Mouse (Mus musculus) midbrain, embryonic 11.5 days (tissue): ENCODE measurements around the gene Skor1. TPM values are rescaled to one million over a fixed set of nuclear protein-coding genes. Genes with fewer than 3 reads are reported as not detected.

Experiments
- ATAC-seq: fragments of 200-750 bp; cut with Nextera tagmentation; 2 replicates; pipeline ENCODE4 v1.8.0; 2017; ENCODE audit warnings: moderate TSS enrichment, moderate library complexity; ENCODE audit not compliant: low FRiP score
- DNase-seq: peaks from one replicate; pipeline ENCODE4 v3.0.0; 2015; ENCODE audit warnings: low spot score; ENCODE audit errors: missing footprints
- H3K27ac ChIP-seq: fragments of 300-500 bp; sonication (generic); 2 replicates; pipeline ENCODE4 v1.5.1; 2014; ENCODE audit warnings: low read depth, low read length
- H3K27me3 ChIP-seq: fragments of 300-500 bp; sonication (generic); 2 replicates; pipeline ENCODE4 v1.6.1; 2014; ENCODE audit warnings: mild to moderate bottlenecking, low read length, moderate library complexity, mixed read lengths; ENCODE audit not compliant: control insufficient read depth, insufficient read depth
- H3K36me3 ChIP-seq: fragments of 300-500 bp; sonication (generic); 2 replicates; pipeline ENCODE4 v1.6.1; 2014; ENCODE audit warnings: mild to moderate bottlenecking, low read length, moderate library complexity, mixed read lengths; ENCODE audit not compliant: control insufficient read depth, insufficient read depth
- H3K4me1 ChIP-seq: fragments of 300-500 bp; sonication (generic); 2 replicates; pipeline ENCODE4 v1.6.1; 2014; ENCODE audit warnings: low read length; ENCODE audit not compliant: control insufficient read depth, insufficient read depth
- H3K4me2 ChIP-seq: fragments of 300-500 bp; sonication (generic); 2 replicates; pipeline ENCODE4 v1.6.1; 2014; ENCODE audit warnings: mild to moderate bottlenecking, moderate library complexity
- H3K4me3 ChIP-seq: fragments of 300-500 bp; sonication (generic); 2 replicates; pipeline ENCODE4 v1.5.1; 2014; ENCODE audit warnings: low read depth, low read length
- H3K9ac ChIP-seq: fragments of 300-500 bp; sonication (generic); 2 replicates; pipeline ENCODE4 v1.6.1; 2014; ENCODE audit warnings: low read length
- H3K9me3 ChIP-seq: fragments of 300-500 bp; sonication (generic); 2 replicates; pipeline ENCODE4 v1.6.1; 2016; ENCODE audit warnings: low read length; ENCODE audit not compliant: control insufficient read depth
- WGBS: fragments of 180-500 bp; shearing (Covaris S2); extraction: QIAGEN DNeasy Blood & Tissue Kit; methylation state at CpG from one replicate; pipeline ENCODE4 v1.1.7; 2014; 5-methylcytosine and 5-hydroxymethylcytosine counted together
- polyA plus RNA-seq: library from polyadenylated mRNA; unstranded; fragments of >200 nt; fragmentation: Nextera tagmentation; extraction: Ambion mirVana; gene quantifications from 2 replicates; pipeline ENCODE4 v1.2.1, GENCODE M21; 2014

The Skor1 gene
- polyA plus RNA-seq, 1 experiment from 2014 or later: 0.05 TPM

DNA sequence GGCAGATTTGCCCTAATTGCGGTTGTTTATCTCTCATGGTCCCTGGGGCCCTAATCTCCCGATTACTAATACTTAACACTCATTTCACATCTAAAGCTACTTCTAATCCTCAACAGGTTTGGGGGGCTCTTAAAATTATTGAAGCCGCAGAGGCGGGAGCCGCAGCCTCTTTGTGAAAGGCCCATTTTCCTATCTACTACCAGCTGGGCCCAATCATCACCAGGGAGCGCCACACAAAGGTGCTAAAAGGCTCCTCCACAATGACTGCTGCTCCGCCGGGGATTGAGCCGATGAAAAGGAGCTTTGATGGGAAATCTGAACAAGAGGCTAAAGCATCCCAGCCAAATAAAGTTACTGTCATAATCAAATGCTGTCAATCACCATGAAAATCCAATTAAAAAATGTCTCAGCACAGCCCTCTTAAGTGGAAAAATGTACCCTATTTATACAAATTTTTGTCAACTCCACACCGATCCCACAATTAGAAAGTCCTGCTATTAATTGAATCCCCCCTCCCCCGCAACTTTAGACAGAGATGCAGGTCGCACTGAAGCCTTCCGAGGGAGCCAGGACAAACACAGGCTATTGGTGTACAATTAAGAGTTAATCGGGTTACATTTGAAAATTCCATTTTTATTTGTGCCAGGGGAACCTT lies 33.7 kb upstream of the Skor1 start:
- Histone ChIP-seq H3K4me3 (no peak overlapping the region), H3K36me3 (no peaks in the 10 kb centered on the region), H3K4me2 (peak overlapping the region; percentile 19; the same call in 1 of the 2 replicates), H3K27ac (peak overlapping the region; percentile 30), H3K4me1 (peaks cover 39% of the 10 kb centered on the region), H3K9ac (peak overlapping the region; percentile 38; the same call in 1 of the 2 replicates), H3K27me3 (peaks cover 28% of the 10 kb centered on the region), H3K9me3 (no peaks in the 10 kb centered on the region)
- 7% methylated on average over 14 of the region's 14 CpGs for WGBS
- DNase-seq: peak; percentile 94
- ATAC-seq: peak; percentile 73

DNA sequence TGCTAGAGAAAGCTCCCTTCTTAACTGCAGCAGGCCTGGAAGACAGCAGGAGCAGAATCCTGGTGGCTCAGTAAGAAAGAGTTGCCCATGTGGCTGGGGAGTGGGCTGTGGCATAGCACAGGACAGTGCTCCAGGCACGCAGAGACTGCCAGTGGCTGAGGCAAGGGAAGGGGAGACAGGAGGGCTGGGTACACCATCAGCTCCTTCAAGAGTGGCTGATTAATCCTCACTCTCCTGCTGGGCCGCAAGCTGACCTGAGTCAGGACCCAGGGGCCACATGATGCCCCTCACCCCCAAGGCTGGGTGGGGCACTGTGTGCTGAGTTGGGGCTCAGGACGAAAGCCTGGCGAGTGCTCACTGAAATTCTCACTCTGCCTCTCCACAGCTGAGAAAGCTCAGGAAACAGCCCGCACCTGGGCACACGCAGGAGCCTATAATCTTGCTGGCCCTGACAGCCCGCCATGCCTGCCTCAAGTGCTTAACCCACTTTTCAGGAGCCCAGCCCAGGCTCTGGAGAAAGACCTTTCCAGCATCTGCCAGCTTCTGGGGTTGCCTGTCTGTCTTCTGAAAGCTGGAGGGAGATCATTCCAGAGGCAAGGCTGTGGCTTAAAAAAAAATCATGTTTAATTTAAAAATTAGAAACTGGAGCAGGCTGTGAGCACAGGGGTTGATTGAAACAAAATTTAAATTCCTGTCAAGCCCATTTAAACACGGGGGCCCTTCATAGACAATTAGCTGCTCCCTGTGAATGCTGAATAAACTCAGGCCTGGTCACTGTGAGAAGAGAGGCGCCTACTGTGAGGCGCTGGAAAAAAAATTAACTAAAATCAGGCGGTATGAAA lies 32.8 kb upstream of the Skor1 start:
- Histone ChIP-seq H3K27me3 (peaks cover 28% of the 10 kb centered on the region), H3K9ac (peak overlapping the region; percentile 38; the same call in 1 of the 2 replicates), H3K9me3 (no peaks in the 10 kb centered on the region), H3K4me2 (peak overlapping the region; percentile 13; the same call in 1 of the 2 replicates), H3K27ac (peak overlapping the region; percentile 30), H3K4me1 (peaks cover 35% of the 10 kb centered on the region), H3K4me3 (no peak overlapping the region), H3K36me3 (no peaks in the 10 kb centered on the region)
- ATAC-seq (no peak), DNase-seq (peak; percentile 90)
- 21% methylated on average over 11 of the region's 11 CpGs for WGBS

DNA sequence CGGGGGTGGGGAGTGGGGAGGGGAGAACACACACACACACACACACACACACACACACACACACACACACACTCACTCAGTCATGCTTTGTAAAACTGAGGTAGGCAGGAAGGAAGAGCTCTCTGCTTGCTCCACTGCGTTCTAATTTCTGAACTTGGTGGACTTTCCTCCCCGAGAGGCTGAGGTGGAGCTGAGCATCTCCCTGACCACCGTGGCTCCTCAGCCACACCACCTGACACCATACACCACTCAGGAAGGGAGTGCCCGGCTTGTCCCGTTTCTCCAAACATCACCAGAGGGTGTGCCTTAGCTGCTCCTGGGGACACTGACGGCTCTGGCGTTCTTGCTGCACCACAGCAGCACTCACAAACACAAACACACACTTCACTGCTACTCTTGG lies 29.5 kb upstream of the Skor1 start:
- ATAC-seq: no peak
- Histone ChIP-seq H3K36me3 (no peaks in the 10 kb centered on the region), H3K9ac (no peak overlapping the region), H3K27me3 (peaks cover 13% of the 10 kb centered on the region), H3K4me3 (no peak overlapping the region), H3K27ac (no peak overlapping the region), H3K4me2 (no peak overlapping the region), H3K4me1 (peaks cover 33% of the 10 kb centered on the region), H3K9me3 (no peaks in the 10 kb centered on the region)
- DNase-seq: no peak
- 92% methylated on average over 8 of the region's 8 CpGs for WGBS

DNA sequence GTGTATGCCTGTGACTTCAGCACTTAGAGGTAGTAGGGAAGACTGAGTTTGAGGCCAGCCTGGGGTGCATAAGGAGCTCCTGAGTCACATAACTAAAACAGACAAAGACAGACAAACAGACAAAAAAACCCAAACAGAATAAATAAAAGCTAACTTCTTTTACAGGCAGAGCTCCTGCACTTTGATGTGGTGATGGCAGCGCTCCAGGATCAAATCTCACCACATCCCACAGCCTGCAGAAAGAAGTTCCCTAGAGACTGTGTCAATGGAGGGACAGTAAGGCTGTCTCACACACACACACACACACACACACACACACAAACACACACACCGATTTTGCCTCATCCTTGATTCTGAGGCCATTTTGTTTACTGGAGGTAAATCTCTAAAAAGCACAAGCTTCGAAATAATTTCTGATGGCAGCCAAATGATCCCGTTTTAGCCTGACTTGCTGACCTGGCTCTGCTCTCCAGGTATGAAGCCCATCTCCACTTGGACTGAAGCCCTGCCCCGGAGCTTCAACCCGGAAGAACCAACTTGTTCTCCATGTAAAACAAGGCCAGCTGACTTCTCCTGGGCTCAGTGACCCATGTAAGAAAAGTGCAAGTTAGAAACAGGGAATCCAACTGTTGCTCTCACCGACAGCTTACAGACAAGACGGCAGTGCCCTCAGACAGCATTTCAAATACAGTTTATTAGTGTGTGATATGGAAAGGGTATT lies 25.4 kb upstream of the Skor1 start:
- ATAC-seq (no peak), DNase-seq (no peak)
- peaks cover 9% of the 10 kb centered on the region for H3K4me1 ChIP-seq
- 0 out of 2 replicates have a peak, but pooled peaks cover 2% of the 10 kb centered on the region for H3K27me3 ChIP-seq
- no peaks in the 10 kb centered on the region for H3K36me3 ChIP-seq
- no peak overlapping the region for H3K4me3 ChIP-seq
- 80% methylated on average over 8 of the region's 8 CpGs for WGBS
- H3K9ac ChIP-seq: no peak overlapping the region
- no peak overlapping the region for H3K4me2 ChIP-seq
- no peak overlapping the region for H3K27ac ChIP-seq
- H3K9me3 ChIP-seq: peaks cover 1% of the 10 kb centered on the region; the same call in 1 of the 2 replicates

DNA sequence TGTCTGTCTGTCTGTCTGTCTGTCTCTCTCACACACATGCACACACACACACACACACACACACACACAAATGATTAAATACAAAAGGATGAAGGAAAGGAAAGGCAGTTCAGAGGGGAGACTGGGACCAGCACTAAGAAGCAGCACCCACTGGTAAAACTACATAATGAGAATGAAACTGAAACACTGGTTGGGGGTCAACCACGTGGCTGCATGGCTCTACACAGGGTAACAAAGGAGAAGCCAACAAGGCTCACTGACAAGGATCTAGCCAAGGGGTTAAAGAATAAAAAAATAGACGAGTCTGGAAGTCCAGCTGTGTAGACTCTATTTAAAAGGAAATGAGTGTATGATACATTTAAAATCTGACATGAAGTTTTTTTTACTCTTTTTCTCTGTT lies 23.2 kb upstream of the Skor1 start:
- no peaks in the 10 kb centered on the region for H3K27me3 ChIP-seq
- H3K9me3 ChIP-seq: peaks cover 3% of the 10 kb centered on the region; the same call in 1 of the 2 replicates
- ATAC-seq (no peak), DNase-seq (no peak)
- 39% methylated on average over 2 of the region's 2 CpGs for WGBS
- no peak overlapping the region for H3K27ac ChIP-seq
- peaks cover 7% of the 10 kb centered on the region for H3K4me1 ChIP-seq
- no peaks in the 10 kb centered on the region for H3K36me3 ChIP-seq
- no peak overlapping the region for H3K4me2 ChIP-seq
- H3K9ac ChIP-seq: no peak overlapping the region
- no peak overlapping the region for H3K4me3 ChIP-seq

DNA sequence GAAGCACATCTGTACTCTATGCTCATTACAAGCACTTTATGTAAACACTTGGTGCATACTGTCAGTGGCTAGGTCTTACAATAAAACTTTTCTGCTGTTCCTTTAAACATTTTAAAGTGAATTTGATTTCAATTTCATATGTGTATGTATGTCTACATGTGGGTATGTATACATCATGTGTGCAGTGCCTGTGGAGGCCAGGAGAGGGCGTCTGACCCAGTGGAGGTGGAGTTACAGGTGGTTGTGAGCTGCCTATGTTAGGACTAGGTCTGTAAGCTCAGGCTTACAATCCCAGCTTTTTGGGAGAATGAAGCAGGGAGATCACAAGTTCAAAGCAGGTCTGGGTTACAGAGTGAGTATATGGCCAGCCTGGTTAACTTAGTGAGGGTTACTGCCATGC lies 20.4 kb upstream of the Skor1 start:
- 89% methylated on average over 1 of the region's 1 CpGs for WGBS
- no peak for ATAC-seq
- no peak overlapping the region for H3K4me3 ChIP-seq
- no peaks in the 10 kb centered on the region; the same call in 1 of the 2 replicates for H3K4me1 ChIP-seq
- no peak overlapping the region for H3K4me2 ChIP-seq
- H3K27me3 ChIP-seq: no peaks in the 10 kb centered on the region
- peaks cover 3% of the 10 kb centered on the region; the same call in 1 of the 2 replicates for H3K9me3 ChIP-seq
- no peaks in the 10 kb centered on the region for H3K36me3 ChIP-seq
- no peak overlapping the region for H3K9ac ChIP-seq
- DNase-seq: no peak
- H3K27ac ChIP-seq: no peak overlapping the region

DNA sequence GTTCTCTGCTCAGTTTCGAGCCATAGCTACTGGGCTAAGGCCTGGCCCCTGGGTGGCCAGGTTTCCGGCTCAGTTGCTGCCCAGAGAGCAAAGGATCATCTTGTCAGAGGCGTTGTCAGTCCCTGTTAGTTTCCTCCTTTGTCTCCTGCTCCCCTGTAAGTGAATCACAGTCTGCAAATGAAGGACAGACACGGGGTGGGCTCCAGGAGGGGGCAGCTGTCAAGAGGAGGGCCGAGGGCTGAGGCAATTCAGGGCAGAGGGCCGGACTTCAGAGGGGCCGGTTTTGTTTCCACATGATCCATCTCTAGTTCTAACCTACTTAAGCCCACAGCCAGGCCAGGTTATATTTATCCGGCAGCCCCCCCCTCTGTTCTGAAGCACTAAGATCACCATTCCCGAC lies 16.3 kb upstream of the Skor1 start:
- peaks cover 3% of the 10 kb centered on the region; the same call in 1 of the 2 replicates for H3K9me3 ChIP-seq
- no peak for ATAC-seq
- H3K36me3 ChIP-seq: no peaks in the 10 kb centered on the region
- no peak overlapping the region for H3K4me3 ChIP-seq
- H3K9ac ChIP-seq: 0 out of 2 replicates have a peak overlapping the region, but pooled peaks have one; percentile 1
- H3K4me1 ChIP-seq: no peaks in the 10 kb centered on the region; the same call in 1 of the 2 replicates
- H3K4me2 ChIP-seq: no peak overlapping the region
- no peak overlapping the region for H3K27ac ChIP-seq
- no peak for DNase-seq
- no peaks in the 10 kb centered on the region for H3K27me3 ChIP-seq
- WGBS: 19% methylated on average over 9 of the region's 9 CpGs

DNA sequence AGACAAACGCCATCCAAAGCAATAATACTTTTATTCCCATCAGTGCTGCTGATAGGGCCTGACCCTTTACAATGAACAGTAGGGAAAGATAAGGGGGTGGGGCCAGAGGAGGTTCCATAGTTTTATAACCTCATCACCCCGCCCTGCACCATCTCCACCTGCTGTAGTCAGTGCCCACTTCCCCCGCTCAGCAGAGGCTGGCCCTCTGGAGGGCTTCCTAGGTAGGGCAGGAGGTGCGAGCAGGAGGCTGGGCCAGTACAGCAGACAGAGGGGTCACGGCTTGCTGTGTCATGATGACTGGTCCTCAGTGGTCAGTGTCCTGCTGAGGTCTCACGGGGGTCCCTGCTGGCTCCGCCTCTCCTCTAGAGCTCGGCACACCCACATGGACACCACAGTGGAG lies 15.0 kb upstream of the Skor1 start:
- H3K27ac ChIP-seq: no peak overlapping the region
- H3K9ac ChIP-seq: no peak overlapping the region
- H3K4me2 ChIP-seq: no peak overlapping the region
- H3K27me3 ChIP-seq: no peaks in the 10 kb centered on the region
- ATAC-seq (no peak), DNase-seq (no peak)
- H3K36me3 ChIP-seq: no peaks in the 10 kb centered on the region
- no peaks in the 10 kb centered on the region for H3K9me3 ChIP-seq
- WGBS: 76% methylated on average over 8 of the region's 8 CpGs
- H3K4me3 ChIP-seq: no peak overlapping the region
- H3K4me1 ChIP-seq: no peaks in the 10 kb centered on the region; the same call in 1 of the 2 replicates
